Mouse (Mus musculus) 3T3-L1 (cell line): Measurements from ENCODE around the gene Muc1.

Experiments
- DNase-seq: peaks from one replicate; pipeline ENCODE4 v3.0.0-alpha.2; 2015; ENCODE audit warnings: low read depth, low spot score

Gene Muc1

GRCm38 (mm10) chr3:89270051-89270755, 41.3 kb downstream of the Muc1 start, which contains the start of gene Slc50a1:
Slc50a1 (minus strand) TSS chr3:89270570.
- peak; percentile 62 for DNase-seq

DNA sequence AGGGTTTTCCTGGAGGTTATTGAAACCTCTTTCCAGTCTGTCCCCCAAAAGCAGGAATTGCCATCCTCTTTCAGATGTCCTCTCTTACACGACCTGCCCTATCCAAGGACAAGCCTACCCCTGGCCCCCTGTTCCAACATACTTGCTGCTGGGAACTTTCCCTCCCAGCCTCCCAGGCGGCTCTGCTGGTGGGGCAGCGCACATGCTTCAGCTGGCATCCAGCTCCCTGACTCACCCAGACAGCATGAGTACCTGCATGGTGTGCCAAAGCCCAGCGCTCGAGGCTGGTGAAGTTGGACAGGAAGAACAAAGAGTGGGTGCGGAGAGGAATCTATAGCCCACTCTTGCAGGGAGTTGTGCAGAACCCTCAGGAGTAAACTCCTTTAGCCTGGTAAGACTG, 42.0 kb downstream of the Muc1 start:
- DNase-seq = peak; percentile 82

DNA sequence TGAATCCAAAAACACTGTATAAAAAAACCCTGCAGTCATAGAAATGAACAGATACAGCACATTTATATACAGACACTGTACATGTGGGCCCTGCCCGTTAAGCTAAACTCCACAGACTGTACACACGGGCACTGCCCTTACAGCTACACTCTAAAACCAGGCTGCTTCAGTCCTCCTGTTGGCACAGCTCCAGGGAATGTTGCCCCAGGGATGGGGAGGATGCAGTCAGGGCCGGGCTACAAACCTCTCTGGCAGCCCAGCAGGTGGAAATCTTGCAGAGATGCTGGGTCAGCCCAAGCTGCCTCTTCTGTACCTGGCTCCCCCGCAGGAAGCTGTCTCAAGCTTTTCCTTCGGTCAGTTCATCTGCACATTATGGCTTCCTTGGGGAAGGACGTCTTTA, 42.9 kb downstream of the Muc1 start:
- peak; percentile 51 for DNase-seq

DNA sequence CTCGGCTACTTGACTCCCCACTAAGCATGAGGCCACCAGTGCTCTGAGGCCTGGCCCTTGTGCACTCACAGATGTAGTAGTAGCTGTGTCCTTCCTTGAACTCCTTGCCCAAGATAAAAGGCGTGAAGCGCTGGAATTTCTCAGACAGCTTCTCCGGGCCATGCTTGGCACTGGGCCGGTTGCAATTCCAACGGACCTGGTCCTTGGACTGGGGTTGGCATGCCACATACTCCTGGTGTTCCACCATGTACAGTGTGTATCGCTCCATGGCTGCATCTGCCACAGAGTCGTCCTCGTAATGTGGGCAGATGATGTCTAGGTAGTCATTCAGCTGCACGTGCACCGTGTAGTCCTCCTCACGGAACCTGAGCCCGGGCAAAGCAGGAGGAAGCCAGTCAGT, 47.2 kb downstream of the Muc1 start:
- DNase-seq = no peak

DNA sequence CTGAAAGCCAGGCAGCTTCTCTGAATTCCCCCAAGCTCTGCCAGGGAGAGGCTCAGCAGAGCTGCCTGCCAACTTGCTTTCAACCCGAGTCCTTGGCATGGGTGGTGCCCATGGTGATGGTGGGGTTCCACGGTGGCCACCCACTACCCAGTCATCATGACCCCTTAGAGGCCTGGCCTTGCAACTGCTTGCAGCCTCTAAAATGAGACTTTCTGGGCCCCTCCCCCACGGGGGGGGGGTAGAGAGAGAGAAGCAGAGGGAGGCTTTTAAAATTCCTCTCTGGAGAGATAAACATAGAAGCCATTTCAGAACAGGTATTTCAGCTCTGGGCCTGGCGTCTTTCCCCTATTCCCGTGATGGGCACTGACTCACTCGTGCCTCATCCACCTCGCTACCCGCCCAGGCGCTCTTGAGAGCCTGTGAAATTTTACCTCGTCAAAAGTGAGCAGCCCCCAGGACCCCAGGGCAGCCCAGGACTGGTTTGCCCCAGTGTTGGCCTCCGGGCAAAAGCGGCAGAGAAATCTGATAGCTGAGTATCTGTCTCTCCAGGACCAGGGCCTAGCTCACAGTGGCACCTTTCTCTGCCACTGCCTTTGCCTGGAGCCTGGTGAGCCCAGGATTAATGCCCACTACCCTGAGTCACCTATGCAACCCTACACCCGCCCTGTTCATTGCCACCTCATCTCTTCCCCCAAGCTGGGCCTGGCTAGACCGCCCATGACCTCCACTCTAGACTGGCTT, 48.6 kb downstream of the Muc1 start:
- peak; percentile 71 for DNase-seq

DNA sequence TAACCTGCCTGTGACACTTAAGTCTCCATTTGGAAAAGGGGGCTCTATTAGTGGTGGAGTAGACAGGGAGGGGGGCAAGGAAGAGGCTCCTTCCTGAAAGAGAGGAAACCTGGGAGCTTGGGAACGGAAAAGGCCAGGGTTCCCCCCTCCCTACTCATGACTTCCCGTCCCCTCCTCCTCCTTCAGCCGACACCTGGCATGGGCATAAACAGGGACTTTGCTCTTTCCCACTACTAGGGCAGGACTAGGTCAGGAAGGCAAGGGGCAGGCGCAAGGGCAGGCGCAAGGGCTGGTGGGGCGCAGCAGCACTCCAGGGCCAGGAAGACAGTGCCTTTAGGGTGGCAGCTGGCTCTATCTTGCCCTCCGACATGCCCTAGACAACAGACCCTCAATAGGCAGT, 49.2 kb downstream of the Muc1 start:
- DNase-seq = no peak

DNA sequence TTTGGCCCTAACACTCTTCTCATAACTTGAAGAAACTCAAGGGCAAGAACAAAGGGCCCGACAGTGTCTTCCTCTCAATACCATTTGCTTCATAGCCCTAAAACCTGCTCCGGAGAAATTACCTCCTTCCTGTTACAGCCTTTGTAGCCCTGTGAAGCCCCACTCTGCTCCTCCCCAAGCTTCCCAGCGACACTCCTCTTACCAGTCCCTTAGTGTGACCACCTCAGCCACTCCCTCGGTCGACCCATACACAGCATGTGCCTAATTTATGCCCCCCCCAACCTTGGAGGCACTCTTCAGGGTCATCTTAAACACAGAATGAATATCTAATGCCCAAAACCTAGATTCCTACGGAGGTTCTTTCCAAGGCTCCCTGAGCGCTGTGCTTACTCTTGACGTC, 49.8 kb downstream of the Muc1 start:
- no peak for DNase-seq

DNA sequence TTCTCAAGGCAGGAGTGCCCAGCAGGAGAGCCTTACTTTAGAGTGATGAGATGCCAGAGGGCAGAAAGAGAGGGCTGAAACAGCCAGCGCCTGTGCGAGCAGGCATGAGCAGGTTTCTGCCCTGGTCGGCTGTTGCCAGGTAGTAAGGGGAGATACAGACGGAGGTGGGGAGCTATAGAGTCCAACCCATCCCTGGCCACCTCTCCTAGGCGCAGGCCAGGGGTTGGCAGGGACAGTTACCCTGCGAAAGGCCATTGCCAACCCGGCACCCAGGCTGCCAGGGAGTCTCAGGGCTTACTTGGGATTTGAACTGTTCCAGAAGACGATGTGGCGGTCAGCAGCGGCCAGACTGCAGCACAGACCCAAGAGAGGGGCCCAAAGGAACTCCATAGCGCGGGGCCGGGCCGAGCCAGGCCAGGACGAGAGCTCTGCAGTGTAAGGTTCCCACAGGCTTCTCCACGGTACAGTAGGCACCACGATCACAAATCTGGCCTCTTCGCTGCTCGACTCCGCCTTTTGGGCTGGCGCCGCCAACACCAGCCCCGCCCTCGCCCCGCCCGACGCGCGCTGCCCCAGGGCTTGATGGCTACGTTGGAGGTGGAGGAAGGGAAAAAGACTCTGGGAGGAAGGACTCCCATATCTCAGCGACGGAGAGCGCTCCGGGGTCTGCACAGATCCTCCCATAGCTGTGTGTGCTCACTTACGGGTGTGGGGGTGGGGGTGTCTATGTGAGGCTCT, 50.5 kb downstream of the Muc1 start:
- peak; percentile 90 for DNase-seq

DNA sequence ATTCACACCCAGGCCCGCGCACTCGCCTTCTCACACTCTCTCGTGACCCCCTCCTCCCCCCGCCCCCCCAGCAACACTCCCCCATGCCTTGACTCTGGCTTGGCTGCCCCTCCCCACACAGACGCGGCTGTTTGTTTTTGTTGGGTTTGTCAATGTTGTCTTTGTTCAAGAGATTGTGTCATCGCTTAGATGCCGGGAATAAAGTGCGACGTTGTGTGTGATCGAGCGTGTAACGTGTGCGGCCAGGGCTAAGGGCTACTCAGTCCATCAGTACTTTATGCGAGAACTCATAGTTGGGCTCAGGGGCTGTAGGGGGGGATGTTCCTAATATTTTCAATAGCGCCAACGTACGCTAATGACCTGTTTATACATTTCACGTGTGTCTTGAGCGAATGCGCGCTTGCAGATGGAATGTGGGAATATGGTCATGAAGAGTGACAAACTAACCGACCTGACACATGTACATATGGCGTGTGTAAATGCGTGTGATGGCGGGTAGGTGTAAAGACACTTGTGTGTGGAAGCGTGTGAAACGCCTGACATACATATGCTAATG, 51.3 kb downstream of the Muc1 start:
- peak; percentile 65 for DNase-seq

DNA sequence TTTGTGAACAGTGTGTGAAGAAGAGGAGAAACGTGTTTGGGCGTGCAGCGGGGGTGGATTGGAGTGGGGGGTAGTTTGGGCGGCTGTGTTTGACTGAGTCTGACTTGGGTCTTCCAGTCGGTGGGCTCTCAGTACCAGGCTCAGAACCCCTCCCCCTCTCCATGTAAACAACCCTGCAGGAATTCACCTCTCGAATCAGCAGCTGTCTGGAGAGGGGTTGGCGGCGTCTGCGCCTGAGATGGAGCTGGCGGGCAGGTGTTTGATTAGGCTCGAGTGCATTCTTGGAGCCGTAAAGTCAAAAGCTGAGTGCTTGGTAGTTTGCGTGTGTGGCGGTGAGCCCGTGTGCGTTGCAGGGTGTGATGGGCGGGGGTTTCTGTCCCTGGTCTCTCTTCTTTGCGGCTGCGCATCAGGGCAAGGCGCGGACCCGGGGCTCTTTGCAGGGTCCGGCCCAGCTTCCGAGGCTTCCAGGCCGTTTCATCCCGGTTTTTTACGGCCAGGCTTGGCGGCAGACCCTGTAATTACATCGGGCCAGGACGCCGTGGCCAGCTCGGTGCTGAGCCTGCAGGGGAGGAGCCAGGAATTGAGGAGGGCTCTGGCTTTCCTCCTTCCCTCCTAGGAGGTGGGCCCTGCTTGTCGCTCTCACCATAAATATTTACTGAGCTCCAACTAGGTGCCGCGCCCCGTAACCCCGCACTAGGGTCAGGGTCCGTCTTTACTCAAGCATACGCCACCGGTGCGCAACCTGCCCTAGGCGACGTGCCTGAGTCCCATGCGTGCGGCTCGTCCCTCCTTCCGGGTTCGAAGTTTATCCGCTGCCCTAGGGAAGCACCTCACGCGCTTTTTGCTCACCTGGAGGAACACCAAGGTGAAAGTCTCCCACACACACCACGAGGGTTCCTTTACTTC, 52.0 kb downstream of the Muc1 start, which contains the start of gene Efna1:
Gene Efna1, minus strand, starts transcription at position 537 of the 906 bp plus-strand sequence.
- no peak for DNase-seq

- peak; percentile 94 for DNase-seq
Measured at GRCm38 (mm10) chr3:89281579-89282290, 52.9 kb downstream of the Muc1 start.

- peak; percentile 69 for DNase-seq
Measured at GRCm38 (mm10) chr3:89282291-89282643, 53.4 kb downstream of the Muc1 start.
